Mouse (Mus musculus) cortical plate, adult 2 months (tissue): ENCODE results near the gene Nlrx1. TPM values are rescaled to one million over a fixed set of nuclear protein-coding genes. Genes with fewer than 3 reads are reported as not detected.
"Not testable (repeated sequence)": the region's sequence is repeated elsewhere in the genome, so short reads cannot be mapped to it uniquely, and the experiment has no call there.

Experiments
- H3K27ac ChIP-seq: fragments of 200-500 bp; 2 replicates; pipeline ENCODE4 v1.5.1; 2012; ENCODE audit warnings: low read length, control low read depth, inconsistent platforms; ENCODE audit not compliant: insufficient read depth
- H3K4me1 ChIP-seq: fragments of 200-500 bp; 2 replicates; pipeline ENCODE4 v1.6.1; 2011; ENCODE audit warnings: low read length; ENCODE audit not compliant: control insufficient read depth, insufficient read depth
- H3K4me3 ChIP-seq: fragments of 200-500 bp; 2 replicates; pipeline ENCODE4 v1.5.1; 2011; ENCODE audit warnings: mild to moderate bottlenecking, low read length, control low read depth; ENCODE audit not compliant: insufficient read depth
- CTCF ChIP-seq: fragments of 200-500 bp; IDR thresholded peaks from 2 replicates; pipeline ENCODE4 v1.5.1; 2011; ENCODE audit warnings: mild to moderate bottlenecking, control low read depth, low read length; ENCODE audit not compliant: insufficient read depth; ENCODE audit errors: extremely low read depth
- POLR2A ChIP-seq: fragments of 200-500 bp; IDR thresholded peaks from 2 replicates; pipeline ENCODE4 v1.6.1; 2011; ENCODE audit warnings: mild to moderate bottlenecking, low read length, control low read depth; ENCODE audit not compliant: insufficient read depth; ENCODE audit errors: extremely low read depth
- polyA plus RNA-seq: library from polyadenylated mRNA; depleted of rRNA; stranded (reverse); fragments of >200 nt; gene quantifications from 2 replicates; pipeline ENCODE4 v1.2.3, GENCODE M21; 2012

Gene Nlrx1
- polyA plus RNA-seq, 1 experiment = 7.0 TPM

DNA sequence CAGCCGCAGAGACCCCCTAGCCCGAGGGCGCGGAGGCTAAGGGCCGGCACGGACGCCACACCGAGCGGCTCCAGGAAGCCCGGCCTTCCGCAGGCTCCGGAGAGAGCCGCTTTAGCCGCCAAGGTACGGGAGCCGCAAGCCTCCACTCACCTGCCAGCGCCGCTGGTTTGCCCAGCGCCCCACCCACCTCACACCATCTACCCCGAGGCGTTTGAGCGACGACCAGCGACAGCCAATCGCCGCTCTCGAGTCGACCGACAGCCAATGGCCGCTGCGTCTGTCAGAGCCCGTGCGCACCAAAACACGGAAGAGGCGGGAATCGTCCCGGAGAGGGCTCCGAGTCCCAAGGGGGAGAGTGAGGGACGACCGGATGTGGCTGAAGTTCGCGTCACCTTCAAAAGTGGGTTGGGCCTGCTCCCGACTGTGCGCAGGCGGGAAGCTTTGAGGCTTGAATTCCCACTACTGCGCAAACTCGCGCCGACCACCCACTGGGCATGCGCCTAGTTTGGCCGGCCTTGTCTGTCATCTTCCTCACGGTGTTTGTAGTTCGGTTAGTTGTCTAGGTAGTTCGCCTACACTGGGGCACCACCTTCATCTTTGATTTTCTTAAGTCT is 37.2 kb upstream of the Nlrx1 start, which contains the start of gene Hinfp:
Hinfp (minus strand) TSS at position 206 of the 614 bp plus-strand sequence.
- Histone ChIP-seq H3K4me3 (peak within 1 kb of the TSS; percentile 77), H3K4me1 (no peaks in the 10 kb centered on the region), H3K27ac (0 out of 2 replicates have a peak within 1 kb of the TSS, but pooled peaks have one; percentile 5)
- TF ChIP-seq POLR2A (peak; percentile 95), CTCF (no peak)

DNA sequence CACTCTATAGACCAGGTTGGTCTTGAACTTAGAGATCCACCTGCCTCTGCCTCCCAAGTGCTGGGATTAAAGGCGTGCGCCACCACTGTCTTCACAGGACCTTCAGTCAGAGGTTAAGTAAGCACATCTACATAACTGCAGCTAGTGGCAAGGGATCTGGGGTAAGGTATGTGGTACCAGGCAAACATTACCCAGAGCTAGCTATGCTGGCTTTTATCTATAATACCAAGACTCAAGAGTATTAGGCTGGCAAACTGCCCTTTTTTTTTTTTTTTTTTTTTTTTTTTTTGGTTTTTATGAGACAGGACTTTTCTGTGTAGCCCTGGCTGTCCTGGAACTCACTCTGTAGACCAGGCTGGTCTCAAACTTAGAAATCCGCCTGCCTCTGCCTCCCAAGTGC is 31.6 kb upstream of the Nlrx1 start:
- H3K4me3 ChIP-seq, H3K4me1 ChIP-seq, H3K27ac ChIP-seq: not testable (repeated sequence)

- Histone ChIP-seq H3K4me1 (peaks cover 3% of the 10 kb centered on the region; the same call in 1 of the 2 replicates), H3K27ac (no peak overlapping the region), H3K4me3 (no peak overlapping the region)
- TF ChIP-seq POLR2A (no peak), CTCF (peak; percentile 57)
These were observed 24.1 kb upstream of the Nlrx1 start for GRCm38 (mm10) chr9:44292490-44292889.

DNA sequence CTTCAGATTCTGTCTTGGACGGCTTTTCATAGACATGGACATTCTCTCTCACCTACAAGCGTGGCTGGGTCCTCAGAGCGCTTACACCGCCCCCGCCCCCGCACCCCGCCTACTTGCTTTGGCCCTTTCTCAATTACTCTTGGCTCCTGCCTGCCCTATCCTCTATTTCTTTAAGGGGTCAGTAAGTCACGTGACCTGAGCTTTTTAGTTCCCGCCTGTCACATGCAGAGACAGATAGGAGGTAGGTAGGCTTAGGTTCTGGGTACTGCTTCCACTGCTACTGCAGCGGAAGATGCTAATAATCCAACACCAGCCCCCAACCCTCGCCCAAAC is 20.5 kb upstream of the Nlrx1 start:
- Histone ChIP-seq H3K4me3 (peak overlapping the region; percentile 87), H3K4me1 (peaks cover 4% of the 10 kb centered on the region; the same call in 1 of the 2 replicates), H3K27ac (no peak overlapping the region)
- TF ChIP-seq CTCF = no peak
- TF ChIP-seq POLR2A = no peak

DNA sequence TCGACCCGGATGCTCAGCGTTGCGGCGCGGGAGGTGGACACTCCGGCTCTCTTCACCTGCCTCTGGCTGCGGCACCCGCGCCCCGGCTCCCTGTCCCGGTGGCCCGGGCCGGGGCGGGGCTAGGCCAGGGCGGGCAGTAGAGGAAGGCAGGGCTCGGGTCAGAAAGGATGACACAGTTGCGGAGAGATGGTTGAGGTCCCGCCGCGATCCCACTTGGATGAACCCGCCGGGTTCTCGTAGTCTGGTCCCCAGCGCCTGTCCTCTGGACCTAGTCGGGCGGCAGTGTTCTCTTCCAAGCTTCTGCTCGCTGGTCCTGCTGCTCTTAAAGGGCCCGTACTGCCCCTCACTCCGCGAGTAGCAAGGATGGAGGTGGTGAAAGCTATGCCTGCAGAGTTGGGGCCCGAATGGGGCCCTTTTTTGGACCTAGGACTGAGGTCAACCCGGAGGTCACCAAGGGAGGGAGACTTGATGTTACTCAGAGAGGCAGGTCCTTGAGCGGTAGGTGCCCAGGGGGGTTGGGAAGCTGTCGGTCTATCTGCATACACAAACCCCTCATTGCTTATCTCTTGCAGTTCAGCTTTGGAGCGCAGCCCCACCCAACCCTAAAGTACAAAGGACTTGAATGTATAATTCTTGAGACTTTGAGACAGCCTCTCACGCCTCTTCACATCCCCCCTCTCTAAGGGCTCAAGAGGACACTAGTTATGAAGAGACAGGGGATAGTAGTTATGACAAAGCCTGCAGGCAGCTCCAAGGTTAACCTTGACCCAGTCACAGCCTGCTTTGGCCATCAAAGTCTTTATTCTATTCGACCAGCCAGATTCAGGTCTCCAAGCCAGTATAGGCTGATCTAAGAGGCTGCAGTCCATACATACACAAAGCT is 19.9 kb upstream of the Nlrx1 start, which contains the start of gene Abcg4:
Abcg4 (minus strand) TSS at position 540 of the 883 bp plus-strand sequence.
- Histone ChIP-seq H3K4me1 (peaks cover 4% of the 10 kb centered on the region; the same call in 1 of the 2 replicates), H3K4me3 (peak within 1 kb of the TSS; percentile 87), H3K27ac (peak within 1 kb of the TSS; percentile 13)
- peak; percentile 26; the same call in 1 of the 2 replicates for TF ChIP-seq POLR2A
- TF ChIP-seq CTCF = no peak

DNA sequence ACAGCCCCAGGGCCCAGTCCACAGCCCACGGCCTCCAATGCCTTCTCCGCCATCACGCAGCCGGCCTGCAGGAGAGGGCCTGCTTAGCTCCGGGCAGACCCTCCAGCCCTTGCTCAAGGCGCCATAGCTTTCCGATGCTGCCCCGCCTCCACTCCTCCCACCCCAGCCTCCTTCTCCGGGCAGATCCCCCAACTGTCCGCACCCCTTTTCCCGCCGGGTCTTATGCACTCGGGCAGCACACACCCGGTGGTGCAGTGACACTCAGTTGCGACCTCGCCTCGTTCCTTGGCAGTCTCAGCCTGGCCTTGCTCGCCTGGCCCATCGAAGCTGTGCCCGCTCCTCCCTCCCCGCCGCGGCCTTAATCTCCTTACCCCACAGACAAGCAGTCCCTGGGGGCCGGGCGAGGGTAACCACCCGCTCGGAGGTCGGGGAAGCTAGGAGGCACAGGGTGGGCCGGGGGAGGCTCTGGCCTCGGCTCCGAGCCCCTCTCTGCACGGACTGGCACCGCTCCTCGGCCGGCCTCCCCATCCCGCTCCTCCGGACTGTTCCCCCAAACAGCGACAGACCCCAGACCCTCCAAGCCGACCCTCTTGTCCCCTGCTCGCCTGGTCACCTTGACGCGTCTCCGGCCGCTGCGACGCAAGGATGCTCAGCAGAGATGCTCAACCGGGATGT is 19.1 kb upstream of the Nlrx1 start:
- peak overlapping the region; percentile 87 for H3K4me3 ChIP-seq
- no peak for TF ChIP-seq CTCF
- peak overlapping the region; percentile 13 for H3K27ac ChIP-seq
- H3K4me1 ChIP-seq = peaks cover 4% of the 10 kb centered on the region; the same call in 1 of the 2 replicates

DNA sequence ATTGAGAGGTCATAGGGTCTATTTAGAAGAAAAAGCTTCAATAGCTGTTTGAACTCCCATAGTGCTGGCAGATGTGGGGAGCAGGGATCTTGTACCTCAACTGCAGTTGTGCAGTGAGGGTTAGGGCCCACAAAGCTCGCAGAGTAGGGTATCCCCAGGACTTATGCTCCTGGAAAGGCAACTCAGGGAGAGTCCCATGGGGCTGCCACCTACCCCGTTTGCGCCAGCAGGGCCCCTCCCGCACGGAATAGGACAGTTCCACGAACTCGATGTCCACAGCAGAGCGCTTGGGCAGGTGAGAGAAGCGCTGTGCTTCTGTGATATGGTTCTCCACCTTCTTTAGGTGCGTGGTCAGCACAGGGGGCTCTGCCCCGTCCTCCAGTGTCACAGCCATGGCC is 18.6 kb upstream of the Nlrx1 start:
- Histone ChIP-seq H3K27ac (0 out of 2 replicates have a peak overlapping the region, but pooled peaks have one; percentile 13), H3K4me1 (peaks cover 4% of the 10 kb centered on the region; the same call in 1 of the 2 replicates), H3K4me3 (peak overlapping the region; percentile 87)
- no peak for TF ChIP-seq CTCF
- no peak for TF ChIP-seq POLR2A

- Histone ChIP-seq H3K4me1 (peaks cover 4% of the 10 kb centered on the region; the same call in 1 of the 2 replicates), H3K27ac (no peak overlapping the region), H3K4me3 (peak overlapping the region; percentile 87)
- no peak for TF ChIP-seq CTCF
- no peak for TF ChIP-seq POLR2A
These were observed 18.0 kb upstream of the Nlrx1 start for GRCm38 (mm10) chr9:44286256-44286850.

- peaks cover 2% of the 10 kb centered on the region; the same call in 1 of the 2 replicates for H3K4me1 ChIP-seq
- no peak overlapping the region for H3K27ac ChIP-seq
- H3K4me3 ChIP-seq = no peak overlapping the region
- no peak for TF ChIP-seq CTCF
- TF ChIP-seq POLR2A = no peak
These were observed 14.8 kb upstream of the Nlrx1 start for GRCm38 (mm10) chr9:44283183-44283582.
